Comparison of ENCODE assay signal across 8 mouse cellular contexts in the genomic region with DNA sequence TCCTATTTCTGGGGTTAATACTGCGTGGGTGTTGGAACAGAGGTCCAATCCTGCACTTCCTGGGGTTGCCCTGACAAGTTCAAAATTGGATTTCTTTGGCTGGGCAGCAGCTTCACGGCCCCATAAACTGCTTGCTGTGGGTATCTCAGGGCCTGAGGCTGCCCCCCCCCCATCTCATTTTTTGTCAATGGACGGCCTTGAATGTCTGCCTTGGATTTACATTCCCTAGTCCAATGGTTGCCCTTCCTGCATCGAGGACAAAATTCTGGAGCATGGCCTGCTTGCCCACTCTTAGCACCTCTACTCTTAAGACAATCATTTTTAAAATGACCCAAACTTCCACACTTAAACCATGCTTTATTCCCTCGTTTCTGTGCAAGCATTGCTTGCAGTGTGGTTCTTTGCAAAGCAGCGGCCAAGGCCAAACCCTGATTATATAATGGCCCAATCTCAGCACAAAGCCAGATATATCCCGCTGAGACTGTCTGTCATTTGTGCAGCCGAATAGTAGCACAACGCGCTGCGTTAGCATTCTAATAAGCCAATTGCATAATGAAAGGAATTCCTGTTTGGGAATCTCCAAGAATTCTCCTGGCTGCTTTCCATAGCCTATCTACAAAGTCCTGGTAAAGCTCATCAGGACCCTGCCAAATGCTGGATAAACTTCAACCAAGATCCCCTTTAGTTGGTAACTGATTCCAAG.
A peak's percentile ranks its signal among the peaks of the same experiment; 100 is the strongest.
DNase-seq lines count a peak whose midpoint lies in the region; ATAC-seq lines count a peak whose summit lies in the region.

No protein-coding gene starts in this region.

- DNase-seq in adrenal gland, adult 8-10 months: peak; percentile 4
- no peak for DNase-seq in adrenal gland, adult 18-20 months (ENCODE audit: low spot score in 2 of 2)
- peak; percentile 17 for DNase-seq in left cerebral cortex, postnatal 4 days
- DNase-seq in left cerebral cortex, postnatal 36 days (ENCODE audit: low spot score in 2 of 2): no peak
- DNase-seq in cerebellum, adult 9-11 months: peak; percentile 38
- peak; percentile 3 to 4 for DNase-seq in layer of hippocampus, adult 8-10 months (ENCODE audit: low spot score in 2 of 2)

- intact Hi-C loops in left cerebral cortex, postnatal 4 days (cut with DNase I): no loop called here
- intact Hi-C loops in left cerebral cortex, postnatal 36 days (cut with DNase I): no loop called here

- no peak for ATAC-seq in CD4-positive, CD25-positive, alpha-beta regulatory T cell, adult 4 months
- no peak for ATAC-seq in erythroblast, adult 5-6 weeks (replicated peaks; ENCODE audit: low FRiP score, poor library complexity, severe bottlenecking)

Comparison
In these comparisons a context has a peak if more than half of its experiments do, and no peak if none do; other contexts are left out.
1. DNase-seq: peak in adrenal gland, adult 8-10 months (single experiment), left cerebral cortex, postnatal 4 days (single experiment), cerebellum, adult 9-11 months (single experiment) and layer of hippocampus, adult 8-10 months (2 of 2); none in adrenal gland, adult 18-20 months (0 of 2) and left cerebral cortex, postnatal 36 days (0 of 2).